Mouse (Mus musculus): Measurements from ENCODE around the gene Gm28051. TPM values are rescaled to one million over a fixed set of nuclear protein-coding genes. Genes with fewer than 3 reads are reported as not detected.

The Gm28051 gene
- not detected in 2 replicates for total RNA-seq (2012; rRNA removed)
- not detected in 2 replicates for total RNA-seq (2014; rRNA removed)
- not detected in 2 replicates for polyA plus RNA-seq (2012; ENCODE audit: insufficient read length, low read depth)

- Histone ChIP-seq H3K9ac (ENCODE audit: insufficient read depth, low read depth) (peak within 1 kb of the TSS; percentile 89), H3K4me2 (ENCODE audit: insufficient read depth, low read depth, poor library complexity, severe bottlenecking) (peak within 1 kb of the TSS; percentile 95), H3K79me2 (replicated peaks; ENCODE audit: control insufficient read depth, extremely low read depth, insufficient read depth, poor library complexity, severe bottlenecking) (peaks cover 72% of the 10 kb centered on the region), H3K27ac (ENCODE audit: insufficient read depth, low read depth) (peak within 1 kb of the TSS; percentile 48), H3K27me3 (replicated peaks) (no peaks in the 10 kb centered on the region), H3K9me3 (replicated peaks; ENCODE audit: low read length) (no peaks in the 10 kb centered on the region), H3K36me3 (replicated peaks in 1 of 2; ENCODE audit: control insufficient read depth in 1 of 2, insufficient read depth in 1 of 2, low read length in 1 of 2) (peaks cover 9 to 34% of the 10 kb centered on the region in 2 experiments), H3K4me3 (replicated peaks in 1 of 3; ENCODE audit: low read depth in 2 of 3, low read length in 2 of 3, poor library complexity in 1 of 3) (peak within 1 kb of the TSS; percentile 84 to 97 (median 92)), H3K4me1 (ENCODE audit: control insufficient read depth in 1 of 2, insufficient read depth in 2 of 2) (peaks cover 4 to 51% of the 10 kb centered on the region in 2 experiments; a peak in 3 of 4 replicates)
- TF ChIP-seq USF1 (IDR thresholded peaks at IDR 0.05; ENCODE audit: low read depth, low read length) = no peak
- peak; percentile 95 for TF ChIP-seq MAZ (IDR thresholded peaks at IDR 0.05; ENCODE audit: low read depth, low read length)
- peak; percentile 44; the same call in 1 of the 2 replicates for TF ChIP-seq IRF4 (IDR thresholded peaks at IDR 0.05; ENCODE audit: low read depth, low read length)
- TF ChIP-seq BHLHE40 (IDR thresholded peaks at IDR 0.05; ENCODE audit: low read depth, low read length) = no peak
- TF ChIP-seq RCOR1 (conservative IDR thresholded peaks at IDR 0.05; ENCODE audit: low read depth, low read length) = peak; percentile 28; the same call in 1 of the 2 replicates
- TF ChIP-seq ZMIZ1 (IDR thresholded peaks at IDR 0.05; ENCODE audit: low read depth, low read length) = peak; percentile 75
- TF ChIP-seq KAT2A (IDR thresholded peaks at IDR 0.05; ENCODE audit: insufficient replicate concordance, low read length) = peak; percentile 87; the same call in 1 of the 2 replicates
- no peak; the same call in 1 of the 2 replicates for TF ChIP-seq GABPA (IDR thresholded peaks at IDR 0.05; ENCODE audit: insufficient replicate concordance, low read depth, low read length)
- TF ChIP-seq MEF2A (IDR thresholded peaks at IDR 0.05; ENCODE audit: borderline replicate concordance, low read depth, low read length) = no peak; the same call in 1 of the 2 replicates
- TF ChIP-seq MXI1 (IDR thresholded peaks at IDR 0.05; ENCODE audit: low read depth, low read length) = peak; percentile 48; the same call in 1 of the 2 replicates
- TF ChIP-seq HCFC1 (IDR thresholded peaks at IDR 0.05; ENCODE audit: low read depth, low read length) = peak; percentile 92
- TF ChIP-seq JUND (conservative IDR thresholded peaks at IDR 0.05; ENCODE audit: low read depth, low read length) = no peak
- TF ChIP-seq RAD21 (IDR thresholded peaks at IDR 0.05; ENCODE audit: low read depth, low read length) = no peak
- TF ChIP-seq CTCF (conservative IDR thresholded peaks at IDR 0.05 in 1 of 2, IDR thresholded peaks at IDR 0.05 in 1 of 2; ENCODE audit: low read depth in 2 of 2, low read length in 2 of 2) = no peak
- peak; percentile 78 for TF ChIP-seq NELFE (IDR thresholded peaks at IDR 0.05; ENCODE audit: low read depth, low read length)
- TF ChIP-seq ZNF384 (IDR thresholded peaks at IDR 0.05; ENCODE audit: low read depth, low read length) = no peak
- TF ChIP-seq USF2 (conservative IDR thresholded peaks at IDR 0.05; ENCODE audit: low read depth, low read length) = no peak
- TF ChIP-seq TCF12 (IDR thresholded peaks at IDR 0.05; ENCODE audit: low read depth, low read length) = peak; percentile 66
- no peak for TF ChIP-seq CHD1 (IDR thresholded peaks at IDR 0.05; ENCODE audit: low read depth, low read length)
- TF ChIP-seq POLR2A (IDR thresholded peaks at IDR 0.05; ENCODE audit: low read depth, low read length) = peak; percentile 85
- peak; percentile 85 for TF ChIP-seq MAX (IDR thresholded peaks at IDR 0.05; ENCODE audit: low read length)
- TF ChIP-seq E2F4 (IDR thresholded peaks at IDR 0.05; ENCODE audit: insufficient replicate concordance, low read depth, low read length) = peak; percentile 78; the same call in 1 of the 2 replicates
- no peak for TF ChIP-seq NRF1 (IDR thresholded peaks at IDR 0.05; ENCODE audit: low read depth, low read length)
- TF ChIP-seq ELF1 (IDR thresholded peaks at IDR 0.05; ENCODE audit: low read depth, low read length) = peak; percentile 96
- TF ChIP-seq CHD2 (IDR thresholded peaks at IDR 0.05; ENCODE audit: low read length) = peak; percentile 84
- DNase-seq (ENCODE audit: extremely low read depth) = peak; percentile 98
- in situ Hi-C loops (cut with MboI; ENCODE audit: low pct_ligation_motif_present, low pct_unique_long_range_greater_than_20kb, low sequenced_read_pairs) = no loop called here
- dilution Hi-C loops (cut with MboI; ENCODE audit: extremely low pct_ligation_motif_present, extremely low pct_unique_long_range_greater_than_20kb, low sequenced_read_pairs) = no loop called here
Measured at GRCm38 (mm10) chr12:102757689-102758402, at the start of gene Gm28051, which contains the start of the genes Gon7 and Ubr7. Gm28051 (minus strand) TSS chr12:102757765. Gon7 (minus strand) TSS chr12:102757803. Ubr7 (plus strand) TSS chr12:102757967.
